Mouse (Mus musculus) stomach, embryonic 15.5 days (tissue): ENCODE data around the gene Cdk17. TPM values are rescaled to one million over a fixed set of nuclear protein-coding genes. Genes with fewer than 3 reads are reported as not detected.

ENCODE experiments used
- ATAC-seq: fragments of 200-750 bp; cut with Nextera tagmentation; 2 replicates; pipeline ENCODE4 v1.8.0; 2017; ENCODE audit warnings: low read depth, moderate number of reproducible peaks, moderate TSS enrichment; ENCODE audit not compliant: insufficient read depth, low FRiP score
- H3K27ac ChIP-seq: fragments of 300-500 bp; sonication (generic); 2 replicates; pipeline ENCODE4 v1.5.1; 2015; ENCODE audit warnings: mild to moderate bottlenecking, inconsistent platforms
- H3K27me3 ChIP-seq: fragments of 300-500 bp; sonication (generic); replicated peaks from 2 replicates; pipeline ENCODE4 v1.6.1; 2015; ENCODE audit warnings: inconsistent platforms
- H3K36me3 ChIP-seq: fragments of 300-500 bp; sonication (generic); 2 replicates; pipeline ENCODE4 v1.6.1; 2015; ENCODE audit warnings: inconsistent platforms
- H3K4me1 ChIP-seq: fragments of 300-500 bp; sonication (generic); 2 replicates; pipeline ENCODE4 v1.6.1; 2015; ENCODE audit warnings: inconsistent platforms
- H3K4me2 ChIP-seq: fragments of 300-500 bp; sonication (generic); 2 replicates; pipeline ENCODE4 v1.6.1; 2015; ENCODE audit warnings: mild to moderate bottlenecking, inconsistent platforms
- H3K4me3 ChIP-seq: fragments of 300-500 bp; sonication (generic); replicated peaks from 2 replicates; pipeline ENCODE4 v1.5.1; 2015; ENCODE audit warnings: inconsistent platforms
- H3K9ac ChIP-seq: fragments of 300-500 bp; sonication (generic); 2 replicates; pipeline ENCODE4 v1.6.1; 2015; ENCODE audit warnings: inconsistent platforms
- H3K9me3 ChIP-seq: fragments of 300-500 bp; sonication (generic); 2 replicates; pipeline ENCODE4 v1.6.1; 2016; ENCODE audit warnings: inconsistent platforms
- WGBS: fragments of 180-500 bp; shearing (Covaris S2); methylation state at CpG from one replicate; pipeline ENCODE4 v1.1.7; 2015; 5-methylcytosine and 5-hydroxymethylcytosine counted together
- polyA plus RNA-seq: library from polyadenylated mRNA; unstranded; fragments of >200 nt; fragmentation: Nextera tagmentation; extraction: Ambion mirVana; gene quantifications from 2 replicates; pipeline ENCODE4 v1.2.1, GENCODE M21; 2015

Cdk17 gene
- polyA plus RNA-seq, 1 experiment from 2014 or later: 17.6 TPM

DNA sequence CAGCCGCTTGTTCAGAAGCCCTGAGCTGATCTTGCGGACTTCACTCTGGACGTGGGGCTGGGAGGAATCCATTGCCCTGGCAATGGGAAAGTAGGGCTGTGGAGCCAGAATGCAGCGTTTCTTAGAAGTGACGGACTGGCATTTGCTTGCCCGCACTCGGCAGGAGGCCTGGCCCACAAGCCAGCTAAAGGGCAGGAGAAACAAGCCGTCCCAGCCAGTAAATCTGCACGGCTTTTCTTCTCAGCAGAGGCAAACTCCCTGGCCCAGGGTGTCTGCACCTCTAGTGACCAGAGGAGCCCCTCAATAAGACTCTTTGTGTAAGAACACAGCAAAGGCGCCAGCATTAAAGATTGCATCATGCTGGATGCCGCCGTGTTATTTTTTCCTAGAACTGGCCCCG, 94.6 kb downstream of the Cdk17 start:
- H3K27ac ChIP-seq: peak overlapping the region; percentile 13; the same call in 1 of the 2 replicates
- H3K9ac ChIP-seq: no peak overlapping the region
- H3K9me3 ChIP-seq: no peaks in the 10 kb centered on the region
- no peak for ATAC-seq
- 55% methylated on average over 13 of the region's 13 CpGs for WGBS
- H3K4me2 ChIP-seq: no peak overlapping the region
- H3K4me1 ChIP-seq: peaks cover 18% of the 10 kb centered on the region; the same call in 1 of the 2 replicates
- no peaks in the 10 kb centered on the region for H3K27me3 ChIP-seq
- no peak overlapping the region for H3K4me3 ChIP-seq
- H3K36me3 ChIP-seq: no peaks in the 10 kb centered on the region

DNA sequence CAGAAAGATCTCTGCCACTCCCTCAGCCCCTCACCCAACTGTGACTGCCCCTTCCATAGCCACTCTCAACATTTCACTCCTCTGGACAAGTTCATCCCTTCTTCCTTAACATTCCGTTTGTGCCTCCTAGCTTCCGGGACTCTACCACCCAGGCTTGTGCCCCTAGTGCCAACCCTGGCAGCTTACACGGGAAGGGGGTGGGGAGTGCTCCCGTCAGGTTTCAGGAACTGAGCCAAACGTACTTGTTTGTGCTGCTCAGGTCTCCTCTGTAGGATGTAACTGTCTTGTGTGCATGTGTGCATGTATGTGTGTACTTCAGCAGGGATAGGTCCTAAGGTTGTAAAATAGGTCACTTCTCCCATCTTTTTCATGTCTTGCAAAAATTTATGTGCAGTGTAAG, 99.2 kb downstream of the Cdk17 start:
- H3K27ac ChIP-seq: no peak overlapping the region
- no peaks in the 10 kb centered on the region for H3K27me3 ChIP-seq
- no peak overlapping the region for H3K9ac ChIP-seq
- ATAC-seq: no peak
- H3K36me3 ChIP-seq: 0 out of 2 replicates have a peak, but pooled peaks cover 3% of the 10 kb centered on the region
- H3K4me2 ChIP-seq: no peak overlapping the region
- WGBS: 70% methylated on average over 5 of the region's 5 CpGs
- H3K9me3 ChIP-seq: no peaks in the 10 kb centered on the region
- H3K4me3 ChIP-seq: no peak overlapping the region
- H3K4me1 ChIP-seq: peaks cover 26% of the 10 kb centered on the region

DNA sequence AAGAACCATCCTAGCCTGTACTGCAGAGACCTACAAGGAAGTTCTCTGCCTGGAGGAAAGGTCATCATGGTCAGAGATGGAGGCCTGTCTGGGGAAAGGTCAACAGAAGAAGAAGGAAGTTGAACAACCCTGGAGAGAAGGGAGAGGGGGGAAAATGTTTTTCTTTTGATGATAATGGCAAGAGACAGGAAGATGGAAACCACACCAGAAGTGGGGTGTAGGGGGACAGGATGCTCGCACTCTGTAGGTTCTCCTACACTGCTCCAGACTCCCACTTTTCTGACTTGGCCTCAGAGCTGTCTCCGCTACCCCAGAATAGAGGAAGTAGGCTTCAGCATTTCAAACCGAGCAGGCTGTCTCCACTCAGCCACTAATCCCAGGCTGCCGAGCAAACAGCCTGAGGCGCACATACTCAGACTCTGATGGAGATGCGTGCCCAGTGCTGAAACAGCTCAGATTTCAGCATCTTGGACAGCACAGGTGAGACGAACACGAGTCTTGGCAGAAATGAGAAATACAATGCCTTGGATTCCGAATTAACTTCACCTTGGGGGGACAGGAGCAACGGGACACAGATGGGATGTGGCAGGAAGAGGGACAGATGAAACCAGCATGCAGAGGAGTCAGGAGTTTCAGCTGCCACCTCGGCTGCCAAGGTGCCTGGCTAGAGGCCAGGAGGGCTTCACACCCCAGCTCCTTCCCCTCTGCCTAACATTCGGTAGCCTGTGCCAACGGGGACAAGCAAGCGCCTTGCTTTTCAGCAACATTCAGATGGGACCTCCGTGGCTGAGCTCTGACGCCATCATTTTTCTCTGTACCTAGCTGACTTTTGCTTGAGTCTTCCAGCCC, 100.7 kb downstream of the Cdk17 start:
- H3K4me2 ChIP-seq: peak overlapping the region; percentile 17
- no peak overlapping the region for H3K9ac ChIP-seq
- H3K27me3 ChIP-seq: no peaks in the 10 kb centered on the region
- peak overlapping the region; percentile 38; the same call in 1 of the 2 replicates for H3K27ac ChIP-seq
- H3K9me3 ChIP-seq: no peaks in the 10 kb centered on the region
- peaks cover 6% of the 10 kb centered on the region; the same call in 1 of the 2 replicates for H3K36me3 ChIP-seq
- H3K4me1 ChIP-seq: peaks cover 20% of the 10 kb centered on the region
- WGBS: 28% methylated on average over 16 of the region's 16 CpGs
- ATAC-seq: peak; percentile 41; the same call in 1 of the 2 replicates
- H3K4me3 ChIP-seq: no peak overlapping the region

DNA sequence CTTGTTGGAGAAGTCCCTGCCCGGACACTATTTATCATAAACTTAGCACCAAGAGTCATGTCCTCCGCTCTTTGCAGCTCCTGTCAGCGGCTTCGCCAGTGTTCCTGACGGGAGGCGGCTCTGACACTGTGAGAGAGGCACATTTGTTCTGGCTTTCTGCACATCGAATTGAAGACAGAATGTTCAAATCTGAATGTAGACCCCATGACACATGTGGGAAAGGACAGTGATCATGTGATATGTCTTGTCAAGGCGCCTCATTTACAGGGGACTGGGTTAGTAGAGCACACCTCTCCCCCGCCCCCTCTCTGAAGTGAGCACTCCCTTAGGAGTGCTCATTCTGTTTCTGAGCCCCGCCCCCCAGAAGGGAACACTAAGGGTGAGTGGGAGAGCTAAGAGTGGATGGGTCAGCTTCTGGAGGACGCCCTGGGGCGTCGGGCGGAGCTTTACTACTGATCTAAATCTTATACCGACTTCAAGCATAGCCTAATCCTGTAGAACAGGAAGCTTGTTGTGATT, 101.4 kb downstream of the Cdk17 start:
- Histone ChIP-seq H3K4me1 (peaks cover 20% of the 10 kb centered on the region), H3K9me3 (no peaks in the 10 kb centered on the region), H3K4me3 (no peak overlapping the region), H3K9ac (no peak overlapping the region), H3K36me3 (peaks cover 6% of the 10 kb centered on the region; the same call in 1 of the 2 replicates), H3K27me3 (no peaks in the 10 kb centered on the region), H3K4me2 (peak overlapping the region; percentile 17), H3K27ac (peak overlapping the region; percentile 38; the same call in 1 of the 2 replicates)
- peak; percentile 65 for ATAC-seq
- WGBS: 24% methylated on average over 15 of the region's 15 CpGs

DNA sequence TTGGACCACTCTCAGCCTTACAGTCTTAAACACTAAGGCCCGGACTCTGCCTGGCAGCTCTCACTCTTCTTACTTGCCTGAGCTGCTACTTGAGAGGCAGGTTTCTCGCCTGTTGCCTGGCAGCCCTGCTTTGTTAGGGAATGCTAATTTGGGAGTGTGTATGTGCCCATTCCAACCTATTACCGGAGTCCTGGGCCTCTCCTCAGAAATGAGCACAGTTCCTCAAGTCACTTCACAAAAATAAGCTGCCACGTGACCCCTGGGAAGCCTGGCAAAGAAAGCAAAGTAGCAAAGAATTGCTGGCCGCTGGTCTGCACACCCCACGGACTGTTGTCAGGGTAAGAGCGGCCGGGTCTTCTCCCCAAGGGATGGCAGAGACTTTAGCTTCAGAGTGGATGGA, 102.8 kb downstream of the Cdk17 start:
- Histone ChIP-seq H3K9ac (no peak overlapping the region), H3K27me3 (no peaks in the 10 kb centered on the region), H3K36me3 (peaks cover 6% of the 10 kb centered on the region; the same call in 1 of the 2 replicates), H3K27ac (no peak overlapping the region), H3K4me2 (no peak overlapping the region), H3K4me3 (no peak overlapping the region), H3K9me3 (no peaks in the 10 kb centered on the region), H3K4me1 (peaks cover 20% of the 10 kb centered on the region)
- ATAC-seq: no peak
- 77% methylated on average over 8 of the region's 8 CpGs for WGBS

DNA sequence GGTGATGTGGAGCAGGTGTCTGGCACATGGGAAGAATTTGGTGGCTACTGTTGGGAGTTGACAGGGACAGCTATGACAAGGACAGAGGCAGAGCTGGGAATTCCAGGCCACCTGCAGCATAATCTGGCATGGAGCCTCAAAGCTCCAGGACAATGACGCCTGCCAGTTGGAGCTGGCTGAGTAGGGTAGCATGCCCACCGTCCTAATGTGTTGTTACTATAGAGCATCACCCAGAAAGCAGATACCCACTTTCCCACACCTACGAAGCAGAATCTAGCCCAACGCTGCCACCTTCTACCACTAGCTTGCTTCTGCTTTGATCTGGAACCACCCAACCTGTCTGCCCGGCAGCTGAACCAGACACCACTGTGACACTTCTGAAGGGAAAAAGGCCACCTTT, 103.3 kb downstream of the Cdk17 start:
- Histone ChIP-seq H3K36me3 (peaks cover 6% of the 10 kb centered on the region; the same call in 1 of the 2 replicates), H3K9me3 (no peaks in the 10 kb centered on the region), H3K4me1 (peaks cover 20% of the 10 kb centered on the region), H3K27me3 (no peaks in the 10 kb centered on the region), H3K4me3 (no peak overlapping the region), H3K9ac (no peak overlapping the region), H3K4me2 (no peak overlapping the region), H3K27ac (no peak overlapping the region)
- no peak for ATAC-seq
- 80% methylated on average over 5 of the region's 5 CpGs for WGBS

DNA sequence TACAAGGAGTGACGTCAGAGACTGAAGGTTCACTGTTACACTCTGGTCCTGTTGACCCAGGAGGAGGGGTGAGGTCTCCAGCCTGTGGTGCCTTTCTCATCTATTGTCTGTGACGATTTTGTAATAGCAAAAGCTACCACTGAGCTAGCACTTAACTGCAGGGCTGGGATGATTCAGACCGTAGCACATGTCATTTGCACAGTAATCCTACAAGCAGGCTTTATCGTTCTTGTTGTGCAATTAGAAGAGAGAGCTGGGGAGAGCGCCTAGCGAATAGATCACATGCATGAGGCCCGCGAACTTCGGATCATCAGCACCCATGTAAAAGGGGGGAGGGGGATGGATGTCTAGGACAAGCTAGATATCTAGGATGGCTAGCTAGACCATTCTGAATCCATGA, 105.2 kb downstream of the Cdk17 start:
- Histone ChIP-seq H3K27ac (no peak overlapping the region), H3K4me2 (no peak overlapping the region), H3K36me3 (peaks cover 6% of the 10 kb centered on the region; the same call in 1 of the 2 replicates), H3K9ac (no peak overlapping the region), H3K9me3 (no peaks in the 10 kb centered on the region), H3K4me1 (peaks cover 23% of the 10 kb centered on the region), H3K4me3 (no peak overlapping the region), H3K27me3 (no peaks in the 10 kb centered on the region)
- no peak for ATAC-seq
- 89% methylated on average over 9 of the region's 9 CpGs for WGBS

DNA sequence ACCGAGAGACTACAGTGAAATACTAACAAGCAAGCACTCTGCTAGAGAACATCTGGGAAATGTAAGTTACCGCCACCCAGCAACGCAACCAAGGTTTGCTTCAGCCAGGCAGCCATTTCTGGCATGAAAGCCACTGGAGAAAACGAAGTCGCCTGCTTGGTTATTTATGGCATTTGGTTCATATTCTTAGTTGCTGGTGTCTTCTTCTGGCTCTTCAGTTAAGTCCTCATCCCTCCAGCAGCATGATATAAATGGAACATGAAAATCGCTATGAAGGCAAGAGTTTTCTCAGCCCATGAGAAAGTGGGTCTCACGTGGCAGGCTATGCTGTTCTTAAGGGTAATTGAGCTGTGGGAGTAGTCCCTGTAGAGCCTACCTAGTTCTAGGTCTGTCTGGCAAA, 105.8 kb downstream of the Cdk17 start:
- H3K4me1 ChIP-seq: peaks cover 21% of the 10 kb centered on the region
- WGBS: 86% methylated on average over 7 of the region's 7 CpGs
- no peak overlapping the region for H3K4me2 ChIP-seq
- H3K27ac ChIP-seq: no peak overlapping the region
- no peaks in the 10 kb centered on the region for H3K9me3 ChIP-seq
- ATAC-seq: no peak
- H3K4me3 ChIP-seq: no peak overlapping the region
- H3K36me3 ChIP-seq: peaks cover 6% of the 10 kb centered on the region; the same call in 1 of the 2 replicates
- no peaks in the 10 kb centered on the region for H3K27me3 ChIP-seq
- no peak overlapping the region for H3K9ac ChIP-seq

DNA sequence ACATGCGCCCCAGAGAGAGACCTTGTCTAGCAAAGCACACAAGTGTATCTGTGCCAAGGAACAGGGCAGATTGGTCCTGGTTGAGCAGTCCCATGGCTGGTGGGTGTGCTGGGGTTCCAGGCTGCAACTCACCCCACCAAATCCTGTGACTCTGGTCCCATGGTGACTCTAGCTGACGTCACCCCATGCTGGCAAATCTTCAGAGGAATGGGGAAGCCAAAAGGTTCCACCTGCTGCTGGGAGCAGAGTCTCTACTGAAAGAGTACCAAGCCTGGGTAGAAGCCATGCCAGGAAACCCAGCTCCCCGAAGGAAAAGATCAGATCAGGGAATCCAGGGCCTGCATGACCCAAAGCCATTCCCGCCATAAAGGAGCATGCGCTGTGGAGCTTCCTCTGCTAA, 106.8 kb downstream of the Cdk17 start:
- Histone ChIP-seq H3K4me3 (no peak overlapping the region), H3K4me1 (peaks cover 20% of the 10 kb centered on the region; the same call in 1 of the 2 replicates), H3K9ac (no peak overlapping the region), H3K27me3 (no peaks in the 10 kb centered on the region), H3K27ac (no peak overlapping the region), H3K9me3 (no peaks in the 10 kb centered on the region), H3K4me2 (no peak overlapping the region), H3K36me3 (peaks cover 6% of the 10 kb centered on the region; the same call in 1 of the 2 replicates)
- 84% methylated on average over 5 of the region's 5 CpGs for whole genome bisulfite sequencing
- ATAC-seq: no peak

DNA sequence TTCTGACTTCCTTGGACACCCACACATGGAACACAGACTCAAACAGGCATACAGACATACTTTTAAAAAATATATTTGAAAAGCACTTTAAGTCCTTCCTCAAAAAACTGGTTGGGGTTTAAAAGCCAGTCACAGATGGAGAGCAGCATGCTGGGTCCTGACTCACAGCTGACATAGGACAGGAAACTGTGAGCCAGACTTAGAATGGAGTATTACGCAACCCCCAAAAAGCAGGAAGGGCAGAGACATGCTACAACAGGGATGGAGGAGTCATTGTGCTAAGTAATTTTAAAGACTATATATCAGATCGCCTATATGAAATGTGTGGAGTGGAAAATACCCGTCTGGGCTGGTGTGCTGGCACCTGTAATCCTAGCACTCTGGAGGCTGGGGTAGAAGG, 107.7 kb downstream of the Cdk17 start:
- Histone ChIP-seq H3K4me3 (no peak overlapping the region), H3K9me3 (no peaks in the 10 kb centered on the region), H3K4me2 (no peak overlapping the region), H3K27ac (no peak overlapping the region), H3K36me3 (peaks cover 6% of the 10 kb centered on the region; the same call in 1 of the 2 replicates), H3K4me1 (peaks cover 19% of the 10 kb centered on the region; the same call in 1 of the 2 replicates), H3K27me3 (no peaks in the 10 kb centered on the region), H3K9ac (no peak overlapping the region)
- WGBS: 87% methylated on average over 3 of the region's 3 CpGs
- ATAC-seq: no peak

DNA sequence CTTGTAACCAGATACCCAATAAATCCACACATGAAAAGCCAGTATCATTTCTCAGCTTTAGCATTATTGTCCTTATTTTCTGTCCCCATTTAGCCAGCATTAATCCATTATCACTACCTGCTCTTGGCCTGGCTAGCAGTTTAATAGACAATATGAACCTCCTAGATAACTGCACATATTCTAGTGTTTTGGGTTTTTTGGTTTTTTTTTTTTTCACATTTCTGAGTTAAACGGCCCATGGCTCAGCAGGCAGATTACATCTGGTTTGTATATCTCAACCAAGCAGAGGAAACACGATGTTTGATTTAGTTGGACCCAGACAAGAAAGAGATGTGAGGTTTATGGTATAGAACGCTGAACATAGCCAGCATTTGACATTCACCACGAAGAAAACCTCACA, 109.1 kb downstream of the Cdk17 start:
- WGBS: 37% methylated on average over 4 of the region's 4 CpGs

DNA sequence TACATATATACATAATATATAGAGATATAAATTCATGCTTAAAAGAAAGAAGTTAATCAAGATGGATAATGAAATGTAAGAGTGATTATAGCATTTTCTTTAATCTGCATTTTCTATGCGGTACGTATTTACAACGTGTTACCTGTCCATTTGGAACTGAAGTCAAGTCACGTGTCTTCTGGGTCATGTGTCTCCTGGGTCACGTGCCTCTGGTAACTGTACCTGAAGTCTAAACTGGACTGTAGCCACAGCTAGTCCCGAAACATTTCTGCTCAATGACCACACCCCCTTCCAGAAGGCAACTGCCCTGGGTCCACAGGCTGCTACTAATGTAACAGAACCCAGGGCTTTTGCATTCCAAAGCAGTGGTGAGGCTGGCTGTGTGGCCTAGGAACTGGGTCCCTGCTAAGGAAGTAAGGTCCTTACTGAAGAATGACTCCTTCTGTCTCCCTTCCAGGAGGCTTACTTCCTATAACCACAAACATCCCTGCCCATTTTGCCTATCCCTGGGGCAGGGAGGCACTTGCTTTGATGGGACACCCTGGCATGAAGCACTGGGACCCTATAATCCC, 110.3 kb downstream of the Cdk17 start:
- Histone ChIP-seq H3K4me2 (no peak overlapping the region), H3K4me3 (no peak overlapping the region), H3K27me3 (no peaks in the 10 kb centered on the region), H3K27ac (no peak overlapping the region), H3K4me1 (peaks cover 32% of the 10 kb centered on the region), H3K9me3 (no peaks in the 10 kb centered on the region), H3K9ac (no peak overlapping the region), H3K36me3 (no peaks in the 10 kb centered on the region)
- WGBS: 85% methylated on average over 6 of the region's 6 CpGs
- ATAC-seq: no peak

More for the DNA sequence above, 109.1 kb downstream of the Cdk17 start:
- Histone ChIP-seq H3K9me3 (no peaks in the 10 kb centered on the region), H3K27me3 (no peaks in the 10 kb centered on the region), H3K27ac (peak overlapping the region; percentile 52), H3K4me1 (peaks cover 20% of the 10 kb centered on the region), H3K4me2 (no peak overlapping the region), H3K4me3 (no peak overlapping the region), H3K9ac (no peak overlapping the region), H3K36me3 (peaks cover 4% of the 10 kb centered on the region; the same call in 1 of the 2 replicates)
- ATAC-seq: no peak
